Mouse (Mus musculus) hindbrain, embryonic 12.5 days (tissue): ENCODE measurements around the gene Tmem26. TPM values are rescaled to one million over a fixed set of nuclear protein-coding genes. Genes with fewer than 3 reads are reported as not detected.
A peak's percentile ranks its signal among the peaks of the same experiment; 100 is the strongest.
"Not testable (repeated sequence)": the region's sequence is repeated elsewhere in the genome, so short reads cannot be mapped to it uniquely, and the experiment has no call there.

Source experiments
- ATAC-seq: fragments of 200-750 bp; cut with Nextera tagmentation; 2 replicates; pipeline ENCODE4 v1.8.0; 2017; ENCODE audit warnings: moderate TSS enrichment; ENCODE audit not compliant: low FRiP score
- H3K27ac ChIP-seq: fragments of 300-500 bp; sonication (generic); 2 replicates; pipeline ENCODE4 v1.5.1; 2016; ENCODE audit warnings: mild to moderate bottlenecking
- H3K27me3 ChIP-seq: fragments of 300-500 bp; sonication (generic); 2 replicates; pipeline ENCODE4 v1.6.1; 2016; ENCODE audit warnings: mild to moderate bottlenecking
- H3K36me3 ChIP-seq: fragments of 300-500 bp; sonication (generic); 2 replicates; pipeline ENCODE4 v1.6.1; 2016; ENCODE audit warnings: mild to moderate bottlenecking
- H3K4me1 ChIP-seq: fragments of 300-500 bp; sonication (generic); 2 replicates; pipeline ENCODE4 v1.6.1; 2016
- H3K4me2 ChIP-seq: fragments of 300-500 bp; sonication (generic); replicated peaks from 2 replicates; pipeline ENCODE4 v1.6.1; 2016; ENCODE audit warnings: mild to moderate bottlenecking
- H3K4me3 ChIP-seq: fragments of 300-500 bp; sonication (generic); 2 replicates; pipeline ENCODE4 v1.5.1; 2016; ENCODE audit warnings: mild to moderate bottlenecking
- H3K9ac ChIP-seq: fragments of 300-500 bp; sonication (generic); 2 replicates; pipeline ENCODE4 v1.6.1; 2016; ENCODE audit warnings: mild to moderate bottlenecking, moderate library complexity
- H3K9me3 ChIP-seq: fragments of 300-500 bp; sonication (generic); replicated peaks from 2 replicates; pipeline ENCODE4 v1.6.1; 2016; ENCODE audit warnings: mild to moderate bottlenecking
- WGBS: fragments of 180-500 bp; shearing (Covaris S2); methylation state at CpG from one replicate; pipeline ENCODE4 v1.1.7; 2016; 5-methylcytosine and 5-hydroxymethylcytosine counted together
- polyA plus RNA-seq: library from polyadenylated mRNA; unstranded; fragments of >200 nt; fragmentation: Nextera tagmentation; extraction: Ambion mirVana; gene quantifications from 2 replicates; pipeline ENCODE4 v1.2.1, GENCODE M21; 2016

Gene Tmem26
- polyA plus RNA-seq, 1 experiment from 2014 or later, result 14.0 TPM

DNA sequence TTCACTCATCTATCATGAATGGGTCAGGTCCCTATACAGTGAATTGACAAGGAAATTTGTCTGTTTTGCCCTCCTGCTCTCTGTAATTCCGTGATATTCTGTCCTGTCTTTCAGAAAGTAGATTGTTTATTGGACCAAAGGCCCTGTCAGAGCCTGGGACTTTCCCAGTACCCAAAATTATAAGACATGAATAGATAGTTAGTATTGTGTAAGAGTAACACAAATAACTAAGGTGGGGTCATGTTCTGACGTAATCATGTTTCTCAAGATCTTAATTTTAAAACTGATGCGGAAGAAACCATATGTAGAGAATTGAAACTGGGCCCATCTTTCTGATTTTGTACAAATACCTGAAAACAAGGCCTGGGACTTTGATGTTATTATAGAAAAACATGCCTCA is 8.1 kb upstream of the Tmem26 start:
- WGBS, result 91% methylated on average over 3 of the region's 3 CpGs
- Histone ChIP-seq H3K9ac (no peak overlapping the region), H3K4me3 (no peak overlapping the region), H3K4me2 (no peak overlapping the region), H3K27me3 (no peaks in the 10 kb centered on the region), H3K4me1 (no peaks in the 10 kb centered on the region), H3K36me3 (no peaks in the 10 kb centered on the region), H3K9me3 (no peaks in the 10 kb centered on the region), H3K27ac (no peak overlapping the region)
- no peak for ATAC-seq

DNA sequence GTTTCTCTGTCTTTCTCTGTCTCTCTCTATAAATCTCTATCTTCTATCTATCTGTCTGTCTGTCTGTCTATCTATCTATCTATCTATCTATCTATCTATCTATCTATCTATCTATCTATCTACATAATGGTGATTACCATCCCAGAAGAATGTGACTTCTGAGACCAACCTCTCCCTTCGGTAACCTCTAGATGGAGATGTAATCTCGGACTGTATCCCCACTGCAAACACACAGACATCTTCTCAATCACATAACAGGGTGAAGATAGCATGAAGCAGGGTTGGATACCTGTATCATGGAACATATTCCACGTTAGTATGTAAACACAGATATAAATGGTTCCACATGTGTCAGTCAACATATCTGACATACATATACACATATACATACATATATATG is 5.1 kb upstream of the Tmem26 start:
- Histone ChIP-seq H3K4me1 (peaks cover 1% of the 10 kb centered on the region; the same call in 1 of the 2 replicates), H3K36me3 (no peaks in the 10 kb centered on the region), H3K4me3 (no peak overlapping the region), H3K27ac (no peak overlapping the region), H3K27me3 (peaks cover 5% of the 10 kb centered on the region; the same call in 1 of the 2 replicates), H3K4me2 (no peak overlapping the region), H3K9ac (no peak overlapping the region), H3K9me3 (no peaks in the 10 kb centered on the region)
- no peak for ATAC-seq
- WGBS, result 80% methylated on average over 3 of the region's 3 CpGs

- peaks cover 14% of the 10 kb centered on the region for H3K4me1 ChIP-seq
- no peak overlapping the region for H3K4me3 ChIP-seq
- no peaks in the 10 kb centered on the region for H3K36me3 ChIP-seq
- no peak for ATAC-seq
- H3K27ac ChIP-seq, result no peak overlapping the region
- no peak overlapping the region for H3K9ac ChIP-seq
- H3K9me3 ChIP-seq, result no peaks in the 10 kb centered on the region
- no peak overlapping the region for H3K4me2 ChIP-seq
- 72% methylated on average over 5 of the region's 5 CpGs for WGBS
- peaks cover 17% of the 10 kb centered on the region for H3K27me3 ChIP-seq
These were observed 2.5 kb upstream of the Tmem26 start for GRCm38 (mm10) chr10:68720887-68721400.

DNA sequence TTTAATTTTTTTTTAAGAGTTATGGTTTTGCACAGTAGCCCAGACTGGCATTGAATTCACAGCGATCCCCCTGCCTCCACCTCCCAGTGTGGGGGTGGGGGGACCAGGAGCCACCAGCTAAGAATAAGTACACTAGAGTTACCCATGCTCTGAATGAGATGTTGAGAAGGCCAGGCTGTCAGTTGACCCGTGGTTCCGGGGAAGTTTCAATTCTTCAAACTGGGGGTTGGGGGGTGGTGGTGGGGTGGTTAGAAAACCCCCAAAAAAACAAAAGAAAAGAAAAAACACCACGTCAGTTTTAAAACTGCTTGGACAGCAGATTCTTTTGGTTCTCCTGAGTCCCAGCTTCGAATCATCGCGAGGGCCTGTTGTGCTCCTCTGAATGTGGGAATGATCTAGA is 431 bp upstream of the Tmem26 start:
- Histone ChIP-seq H3K4me2 (peak overlapping the region; percentile 88; the same call in 1 of the 2 replicates), H3K9me3 (no peaks in the 10 kb centered on the region), H3K27me3 (peaks cover 17% of the 10 kb centered on the region), H3K4me1 (peaks cover 14% of the 10 kb centered on the region), H3K27ac (no peak overlapping the region), H3K9ac (no peak overlapping the region), H3K36me3 (no peaks in the 10 kb centered on the region), H3K4me3 (no peak overlapping the region)
- WGBS, result 26% methylated on average over 7 of the region's 7 CpGs
- ATAC-seq, result no peak

DNA sequence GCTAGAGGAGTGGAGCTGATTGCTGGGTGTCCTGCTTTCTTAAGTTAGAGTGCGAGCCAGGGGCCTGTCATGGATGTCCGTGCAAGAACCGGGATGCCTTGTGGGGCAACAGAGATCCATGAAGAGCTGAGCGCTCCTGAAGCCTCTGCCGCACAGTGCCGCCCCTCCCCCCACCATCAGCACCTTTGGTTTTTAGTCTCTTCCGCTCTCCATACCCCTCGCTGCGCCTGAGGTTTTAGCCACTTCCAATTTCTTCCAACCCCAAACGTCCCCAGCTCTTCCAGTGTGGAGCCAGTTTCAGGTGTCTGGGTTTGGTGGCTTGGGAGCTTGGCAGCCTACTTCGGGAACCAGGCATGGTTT is 895 bp downstream of the Tmem26 start:
- ATAC-seq, result peak; percentile 72; the same call in 1 of the 2 replicates
- peak overlapping the region; percentile 58 for H3K9ac ChIP-seq
- H3K9me3 ChIP-seq, result no peaks in the 10 kb centered on the region
- peaks cover 14% of the 10 kb centered on the region for H3K4me1 ChIP-seq
- WGBS, result under 1% methylated on average over 11 of the region's 11 CpGs
- no peak overlapping the region for H3K27ac ChIP-seq
- peak overlapping the region; percentile 49 for H3K4me3 ChIP-seq
- H3K4me2 ChIP-seq, result peak overlapping the region; percentile 88
- peaks cover 17% of the 10 kb centered on the region for H3K27me3 ChIP-seq
- no peaks in the 10 kb centered on the region for H3K36me3 ChIP-seq

DNA sequence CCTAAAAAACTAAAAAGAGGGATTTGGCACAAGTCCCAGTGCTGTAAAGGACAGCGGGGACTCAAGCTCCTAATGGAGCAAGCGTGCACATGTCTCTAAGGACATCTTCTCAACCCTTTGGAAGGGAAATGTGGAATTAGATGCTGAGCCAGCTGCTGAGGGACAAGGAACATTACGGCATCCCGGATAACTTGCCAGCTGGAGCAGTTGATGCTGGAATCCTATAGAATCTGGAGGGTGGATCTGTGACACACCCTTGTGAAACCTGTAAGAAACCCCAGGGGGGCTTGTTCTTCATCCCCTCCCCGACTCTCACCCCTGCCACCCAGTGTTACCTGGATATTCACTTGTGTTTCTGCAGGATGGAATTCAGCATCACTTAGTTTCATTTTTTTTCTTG is 4.0 kb downstream of the Tmem26 start:
- no peak overlapping the region for H3K27ac ChIP-seq
- H3K4me2 ChIP-seq, result no peak overlapping the region
- WGBS, result 85% methylated on average over 5 of the region's 5 CpGs
- no peak overlapping the region for H3K4me3 ChIP-seq
- no peaks in the 10 kb centered on the region for H3K36me3 ChIP-seq
- H3K9me3 ChIP-seq, result no peaks in the 10 kb centered on the region
- H3K4me1 ChIP-seq, result peaks cover 14% of the 10 kb centered on the region
- peaks cover 17% of the 10 kb centered on the region for H3K27me3 ChIP-seq
- no peak overlapping the region for H3K9ac ChIP-seq
- no peak for ATAC-seq

GRCm38 (mm10) chr10:68735621-68736020 is 12.2 kb downstream of the Tmem26 start:
- Histone ChIP-seq H3K27ac (no peak overlapping the region), H3K9me3 (no peaks in the 10 kb centered on the region), H3K4me1 (no peaks in the 10 kb centered on the region), H3K36me3 (no peaks in the 10 kb centered on the region), H3K27me3 (no peaks in the 10 kb centered on the region), H3K9ac (no peak overlapping the region), H3K4me2 (no peak overlapping the region), H3K4me3 (no peak overlapping the region)
- no peak for ATAC-seq
- 86% methylated on average over 3 of the region's 3 CpGs for WGBS

- WGBS, result 81% methylated on average over 7 of the region's 7 CpGs
- no peaks in the 10 kb centered on the region for H3K36me3 ChIP-seq
- no peak for ATAC-seq
These were observed 13.9 kb downstream of the Tmem26 start for GRCm38 (mm10) chr10:68737391-68737790.

DNA sequence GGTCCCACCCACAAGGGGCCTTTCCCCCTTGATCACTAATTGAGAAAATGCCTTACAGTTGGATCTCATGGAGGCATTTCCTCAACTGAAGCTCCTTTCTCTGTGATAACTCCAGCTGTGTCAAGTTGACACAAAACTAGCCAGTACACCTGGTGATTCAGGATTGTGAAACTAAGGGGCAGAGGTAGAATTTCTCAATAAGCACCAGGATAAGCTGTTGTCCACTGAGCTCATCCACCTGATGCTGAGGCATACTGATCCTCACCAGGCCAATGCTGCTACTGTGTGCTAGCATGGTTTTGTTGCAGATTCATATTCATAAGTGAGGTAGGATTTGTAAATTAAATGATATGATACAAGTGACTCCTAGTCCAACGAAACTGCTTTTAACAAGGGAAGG is 15.5 kb downstream of the Tmem26 start:
- H3K4me3 ChIP-seq, H3K4me1 ChIP-seq, H3K9me3 ChIP-seq, H3K4me2 ChIP-seq, H3K27me3 ChIP-seq, H3K9ac ChIP-seq, H3K27ac ChIP-seq, H3K36me3 ChIP-seq, ATAC-seq: not testable (repeated sequence)
- 88% methylated on average over 1 of the region's 1 CpGs for WGBS

More at GRCm38 (mm10) chr10:68737391-68737790, 13.9 kb downstream of the Tmem26 start:
- Histone ChIP-seq H3K27ac (no peak overlapping the region), H3K9me3 (no peaks in the 10 kb centered on the region), H3K27me3 (no peaks in the 10 kb centered on the region), H3K4me1 (no peaks in the 10 kb centered on the region), H3K4me3 (no peak overlapping the region), H3K4me2 (no peak overlapping the region), H3K9ac (no peak overlapping the region)

DNA sequence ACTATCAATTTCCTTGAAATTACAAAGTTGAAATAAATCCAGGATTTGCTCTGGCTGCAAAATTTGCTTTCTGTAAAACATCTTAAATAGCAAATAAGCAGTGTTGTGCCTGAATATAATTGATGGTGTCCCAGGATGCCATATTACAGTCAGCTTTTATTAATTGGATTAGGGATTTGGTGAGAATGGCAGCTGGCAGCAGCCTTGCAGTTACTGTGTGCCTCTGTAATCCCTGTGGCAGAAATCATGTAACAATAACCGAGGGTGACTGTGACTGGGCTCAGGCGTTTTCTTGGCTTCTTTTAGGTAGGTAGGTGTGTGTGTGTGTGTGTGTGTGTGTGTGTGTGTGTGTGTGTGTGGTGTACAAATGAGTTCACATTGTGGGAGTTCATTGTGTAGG is 16.8 kb downstream of the Tmem26 start:
- Histone ChIP-seq H3K36me3 (no peaks in the 10 kb centered on the region), H3K9me3 (no peaks in the 10 kb centered on the region), H3K4me1 (no peaks in the 10 kb centered on the region), H3K27ac (no peak overlapping the region), H3K9ac (no peak overlapping the region), H3K27me3 (no peaks in the 10 kb centered on the region), H3K4me2 (no peak overlapping the region), H3K4me3 (no peak overlapping the region)
- no peak for ATAC-seq
- WGBS, result 76% methylated on average over 2 of the region's 2 CpGs

- no peaks in the 10 kb centered on the region for H3K4me1 ChIP-seq
- no peak overlapping the region for H3K4me3 ChIP-seq
- no peak overlapping the region for H3K9ac ChIP-seq
- no peaks in the 10 kb centered on the region for H3K36me3 ChIP-seq
- ATAC-seq, result no peak
- H3K4me2 ChIP-seq, result no peak overlapping the region
- H3K9me3 ChIP-seq, result no peaks in the 10 kb centered on the region
- no peak overlapping the region for H3K27ac ChIP-seq
- H3K27me3 ChIP-seq, result no peaks in the 10 kb centered on the region
- 85% methylated on average over 7 of the region's 7 CpGs for WGBS
These were observed 27.5 kb downstream of the Tmem26 start for GRCm38 (mm10) chr10:68750921-68751320.

DNA sequence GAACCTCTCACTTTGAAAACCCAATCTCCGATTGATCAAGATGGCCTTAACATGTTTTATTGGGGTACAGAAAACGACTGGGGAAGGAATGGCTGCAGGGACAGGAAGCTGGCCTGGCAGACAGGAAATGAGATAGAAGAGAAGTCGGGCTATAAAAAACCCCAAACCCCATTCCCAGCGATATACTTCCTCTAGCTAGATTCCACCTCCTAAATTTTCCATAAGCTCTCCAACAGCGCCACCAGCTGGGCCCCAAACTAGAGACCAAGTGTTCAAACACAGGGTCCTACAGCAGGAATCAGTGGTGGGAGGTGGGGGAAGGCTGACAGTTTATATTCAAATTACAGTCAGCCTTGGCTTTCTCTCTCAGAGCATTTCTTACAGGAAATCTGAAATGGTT is 35.8 kb downstream of the Tmem26 start:
- Histone ChIP-seq H3K27me3 (no peaks in the 10 kb centered on the region), H3K27ac (no peak overlapping the region), H3K4me2 (no peak overlapping the region), H3K4me3 (no peak overlapping the region), H3K36me3 (no peaks in the 10 kb centered on the region), H3K9me3 (no peaks in the 10 kb centered on the region), H3K9ac (no peak overlapping the region), H3K4me1 (0 out of 2 replicates have a peak, but pooled peaks cover 7% of the 10 kb centered on the region)
- 57% methylated on average over 5 of the region's 5 CpGs for WGBS
- peak; percentile 35; the same call in 1 of the 2 replicates for ATAC-seq

DNA sequence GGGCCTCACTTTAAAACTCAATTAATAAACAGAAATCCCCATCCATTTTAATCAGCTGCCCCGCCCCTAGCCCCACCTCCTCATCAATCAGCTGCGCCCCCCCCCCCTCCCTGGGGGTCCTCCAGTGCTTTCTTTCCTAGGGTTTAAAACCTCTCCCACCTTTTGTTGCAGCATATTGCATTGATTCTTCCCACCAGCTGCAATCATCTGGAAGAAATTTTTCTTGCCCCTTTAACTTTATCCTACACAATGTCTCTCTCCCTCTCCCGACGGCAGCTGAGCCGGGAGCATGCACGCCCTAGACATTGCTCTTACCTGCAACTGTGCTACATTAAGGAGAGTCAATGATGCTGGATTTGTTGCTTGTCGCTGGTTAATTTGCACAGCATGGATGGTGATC is 36.3 kb downstream of the Tmem26 start:
- no peaks in the 10 kb centered on the region for H3K36me3 ChIP-seq
- 42% methylated on average over 7 of the region's 7 CpGs for WGBS
- H3K9ac ChIP-seq, result no peak overlapping the region
- H3K4me1 ChIP-seq, result 0 out of 2 replicates have a peak, but pooled peaks cover 7% of the 10 kb centered on the region
- no peak overlapping the region for H3K4me3 ChIP-seq
- peak; percentile 38; the same call in 1 of the 2 replicates for ATAC-seq
- peak overlapping the region; percentile 21; the same call in 1 of the 2 replicates for H3K4me2 ChIP-seq
- no peaks in the 10 kb centered on the region for H3K27me3 ChIP-seq
- H3K9me3 ChIP-seq, result no peaks in the 10 kb centered on the region
- H3K27ac ChIP-seq, result no peak overlapping the region
